In genomic region chr6:115770852-115771251, GRCm38 (mm10) we compare ENCODE assay signal across 14 mouse cellular contexts. TPM values are rescaled to one million over a fixed set of nuclear protein-coding genes. Genes with fewer than 3 reads are reported as not detected.
"Had no signal": no experiment of that assay in that cellular context is flagged by ENCODE, and none has a peak within 500 bp of the region (broad histone marks: within the 10 kb centered on the region; RNA-seq: fewer than 3 reads in every experiment).

No protein-coding gene starts in this region.

- H3K9ac ChIP-seq: hindbrain, embryonic 15.5 days; midbrain, embryonic 15.5 days; neural tube, embryonic 12.5 days had no signal

- H3K4me3 ChIP-seq: hindbrain, embryonic 15.5 days; left cerebral cortex, adult 2 months; limb, embryonic 10.5 days; midbrain, embryonic 15.5 days; neural tube, embryonic 12.5 days had no signal

- H3K27ac ChIP-seq: hindbrain, embryonic 15.5 days; left cerebral cortex, adult 2 months; limb, embryonic 10.5 days; midbrain, embryonic 15.5 days; neural tube, embryonic 12.5 days had no signal

- ATAC-seq: lung, postnatal 0 days; midbrain, embryonic 15.5 days had no signal

- DNase-seq: lung, adult 2 months; lung, postnatal 4 days; spleen, adult 18-20 months; thymus, adult 18-20 months; thymus, postnatal 14 days had no signal

- H3K4me2 ChIP-seq: hindbrain, embryonic 15.5 days; midbrain, embryonic 11.5 days; midbrain, embryonic 15.5 days; neural tube, embryonic 12.5 days had no signal

- H3K27me3 ChIP-seq: hindbrain, embryonic 15.5 days; megakaryocyte, embryonic 14.5 days; midbrain, embryonic 15.5 days; neural tube, embryonic 12.5 days had no signal

- H3K9me3 ChIP-seq: hindbrain, embryonic 15.5 days; limb, embryonic 10.5 days; megakaryocyte, embryonic 14.5 days; midbrain, embryonic 15.5 days; neural tube, embryonic 12.5 days had no signal

- H3K36me3 ChIP-seq: hindbrain, embryonic 15.5 days; limb, embryonic 10.5 days; midbrain, embryonic 15.5 days; neural tube, embryonic 12.5 days had no signal

RNA-seq across cellular contexts. Expression of gene Tmem40, which starts 8.6 kb away (rescaled TPM):
- total RNA-seq: monocyte, adult 5-6 weeks had no signal
